Mouse (Mus musculus) liver, embryonic 12.5 days (tissue): Measurements from ENCODE around the gene Arid1b. TPM values are rescaled to one million over a fixed set of nuclear protein-coding genes. Genes with fewer than 3 reads are reported as not detected.
A peak's percentile ranks its signal among the peaks of the same experiment; 100 is the strongest.

Experiments used
- ATAC-seq: fragments of 200-750 bp; cut with Nextera tagmentation; 2 replicates; pipeline ENCODE4 v1.8.0; 2017; ENCODE audit warnings: moderate number of reproducible peaks, mild to moderate bottlenecking, moderate library complexity
- H3K27ac ChIP-seq: fragments of 300-500 bp; sonication (generic); 2 replicates; pipeline ENCODE4 v1.5.1; 2016; ENCODE audit warnings: mild to moderate bottlenecking
- H3K27me3 ChIP-seq: fragments of 300-500 bp; sonication (generic); replicated peaks from 2 replicates; pipeline ENCODE4 v1.6.1; 2016; ENCODE audit warnings: mild to moderate bottlenecking, moderate library complexity
- H3K36me3 ChIP-seq: fragments of 300-500 bp; sonication (generic); 2 replicates; pipeline ENCODE4 v1.6.1; 2016; ENCODE audit warnings: mild to moderate bottlenecking, moderate library complexity
- H3K4me1 ChIP-seq: fragments of 300-500 bp; sonication (generic); 2 replicates; pipeline ENCODE4 v1.6.1; 2016
- H3K4me2 ChIP-seq: fragments of 300-500 bp; sonication (generic); 2 replicates; pipeline ENCODE4 v1.6.1; 2016; ENCODE audit warnings: mild to moderate bottlenecking, moderate library complexity
- H3K4me3 ChIP-seq: fragments of 300-500 bp; sonication (generic); 2 replicates; pipeline ENCODE4 v1.5.1; 2016; ENCODE audit warnings: mild to moderate bottlenecking, moderate library complexity
- H3K9ac ChIP-seq: fragments of 300-500 bp; sonication (generic); 2 replicates; pipeline ENCODE4 v1.6.1; 2016; ENCODE audit warnings: mild to moderate bottlenecking, moderate library complexity
- H3K9me3 ChIP-seq: fragments of 300-500 bp; sonication (generic); replicated peaks from 2 replicates; pipeline ENCODE4 v1.6.1; 2016; ENCODE audit warnings: mild to moderate bottlenecking, moderate library complexity
- WGBS: fragments of 180-500 bp; shearing (Covaris S2); methylation state at CpG from one replicate; pipeline ENCODE4 v1.1.7; 2016; ENCODE audit not compliant: insufficient replicate concordance; 5-methylcytosine and 5-hydroxymethylcytosine counted together
- polyA plus RNA-seq: library from polyadenylated mRNA; unstranded; fragments of >200 nt; fragmentation: Nextera tagmentation; extraction: Ambion mirVana; gene quantifications from 2 replicates; pipeline ENCODE4 v1.2.1, GENCODE M21; 2016

The Arid1b gene
- polyA plus RNA-seq, 1 experiment from 2014 or later = 5.5 TPM

- peak overlapping the region; percentile 99 for H3K27ac ChIP-seq
- H3K36me3 ChIP-seq = no peaks in the 10 kb centered on the region
- H3K27me3 ChIP-seq = no peaks in the 10 kb centered on the region
- peak overlapping the region; percentile 83 for H3K9ac ChIP-seq
- peaks cover 68% of the 10 kb centered on the region for H3K4me1 ChIP-seq
- 30% methylated on average over 3 of the region's 3 CpGs for WGBS
- peak overlapping the region; percentile 86 for H3K4me2 ChIP-seq
- H3K4me3 ChIP-seq = peak overlapping the region; percentile 66
- no peak for ATAC-seq
- H3K9me3 ChIP-seq = no peaks in the 10 kb centered on the region
Measured at GRCm38 (mm10) chr17:5190367-5190766, 196.2 kb downstream of the Arid1b start.

GRCm38 (mm10) chr17:5194157-5194916 is 200.2 kb downstream of the Arid1b start:
- H3K27me3 ChIP-seq = no peaks in the 10 kb centered on the region
- peaks cover 77% of the 10 kb centered on the region for H3K4me1 ChIP-seq
- no peaks in the 10 kb centered on the region for H3K9me3 ChIP-seq
- no peak overlapping the region for H3K9ac ChIP-seq
- WGBS = 74% methylated on average over 8 of the region's 8 CpGs
- no peak for ATAC-seq
- no peak overlapping the region for H3K4me3 ChIP-seq
- 0 out of 2 replicates have a peak overlapping the region, but pooled peaks have one; percentile 8 for H3K27ac ChIP-seq
- no peak overlapping the region for H3K4me2 ChIP-seq
- H3K36me3 ChIP-seq = no peaks in the 10 kb centered on the region

- WGBS = 47% methylated on average over 5 of the region's 5 CpGs
Measured at GRCm38 (mm10) chr17:5195397-5195796, 201.3 kb downstream of the Arid1b start.

GRCm38 (mm10) chr17:5196005-5196404 is 201.9 kb downstream of the Arid1b start:
- no peaks in the 10 kb centered on the region for H3K9me3 ChIP-seq
- no peak overlapping the region for H3K9ac ChIP-seq
- no peak overlapping the region for H3K4me3 ChIP-seq
- no peaks in the 10 kb centered on the region for H3K36me3 ChIP-seq
- H3K4me1 ChIP-seq = peaks cover 71% of the 10 kb centered on the region
- WGBS = 90% methylated on average over 10 of the region's 10 CpGs
- no peak overlapping the region for H3K4me2 ChIP-seq
- H3K27me3 ChIP-seq = no peaks in the 10 kb centered on the region
- no peak for ATAC-seq
- peak overlapping the region; percentile 2; the same call in 1 of the 2 replicates for H3K27ac ChIP-seq

More at GRCm38 (mm10) chr17:5195397-5195796, 201.3 kb downstream of the Arid1b start:
- ATAC-seq = no peak
- no peak overlapping the region for H3K4me3 ChIP-seq
- H3K9ac ChIP-seq = no peak overlapping the region
- no peaks in the 10 kb centered on the region for H3K36me3 ChIP-seq
- H3K9me3 ChIP-seq = no peaks in the 10 kb centered on the region
- no peak overlapping the region for H3K4me2 ChIP-seq
- H3K4me1 ChIP-seq = peaks cover 73% of the 10 kb centered on the region
- H3K27ac ChIP-seq = peak overlapping the region; percentile 2; the same call in 1 of the 2 replicates
- no peaks in the 10 kb centered on the region for H3K27me3 ChIP-seq

- Histone ChIP-seq H3K27ac (no peak overlapping the region), H3K4me3 (no peak overlapping the region), H3K9ac (no peak overlapping the region)
Measured at GRCm38 (mm10) chr17:5196508-5196907, 202.4 kb downstream of the Arid1b start.

GRCm38 (mm10) chr17:5197083-5197482 is 203.0 kb downstream of the Arid1b start:
- WGBS = 76% methylated on average over 2 of the region's 2 CpGs
- Histone ChIP-seq H3K27me3 (no peaks in the 10 kb centered on the region), H3K4me2 (no peak overlapping the region), H3K4me1 (peaks cover 68% of the 10 kb centered on the region), H3K9me3 (no peaks in the 10 kb centered on the region), H3K27ac (peak overlapping the region; percentile 45; the same call in 1 of the 2 replicates), H3K9ac (no peak overlapping the region), H3K4me3 (no peak overlapping the region), H3K36me3 (no peaks in the 10 kb centered on the region)
- no peak for ATAC-seq

More at GRCm38 (mm10) chr17:5196508-5196907, 202.4 kb downstream of the Arid1b start:
- 29% methylated on average over 6 of the region's 6 CpGs for WGBS
- Histone ChIP-seq H3K4me1 (peaks cover 68% of the 10 kb centered on the region), H3K9me3 (no peaks in the 10 kb centered on the region), H3K27me3 (no peaks in the 10 kb centered on the region), H3K36me3 (no peaks in the 10 kb centered on the region), H3K4me2 (no peak overlapping the region)
- ATAC-seq = 0 out of 2 replicates have a peak, but pooled peaks have one; percentile 31

- WGBS = 90% methylated on average over 3 of the region's 3 CpGs
- Histone ChIP-seq H3K27ac (peak overlapping the region; percentile 55), H3K36me3 (no peaks in the 10 kb centered on the region), H3K9me3 (no peaks in the 10 kb centered on the region), H3K4me1 (peaks cover 69% of the 10 kb centered on the region), H3K27me3 (no peaks in the 10 kb centered on the region), H3K4me3 (no peak overlapping the region), H3K9ac (no peak overlapping the region), H3K4me2 (no peak overlapping the region)
- ATAC-seq = no peak
Measured at GRCm38 (mm10) chr17:5197765-5198164, 203.6 kb downstream of the Arid1b start.

GRCm38 (mm10) chr17:5198252-5198651 is 204.1 kb downstream of the Arid1b start:
- Histone ChIP-seq H3K9me3 (no peaks in the 10 kb centered on the region), H3K27me3 (no peaks in the 10 kb centered on the region), H3K36me3 (no peaks in the 10 kb centered on the region), H3K4me3 (no peak overlapping the region), H3K27ac (peak overlapping the region; percentile 55), H3K4me2 (no peak overlapping the region), H3K4me1 (peaks cover 74% of the 10 kb centered on the region), H3K9ac (no peak overlapping the region)
- ATAC-seq = no peak
- 74% methylated on average over 6 of the region's 6 CpGs for WGBS

- no peaks in the 10 kb centered on the region for H3K36me3 ChIP-seq
- ATAC-seq = no peak
- peaks cover 75% of the 10 kb centered on the region for H3K4me1 ChIP-seq
- WGBS = 81% methylated on average over 4 of the region's 4 CpGs
- H3K4me3 ChIP-seq = no peak overlapping the region
- no peak overlapping the region for H3K27ac ChIP-seq
- H3K27me3 ChIP-seq = no peaks in the 10 kb centered on the region
- H3K9ac ChIP-seq = no peak overlapping the region
- H3K9me3 ChIP-seq = no peaks in the 10 kb centered on the region
- H3K4me2 ChIP-seq = no peak overlapping the region
Measured at GRCm38 (mm10) chr17:5198811-5199210, 204.7 kb downstream of the Arid1b start.

GRCm38 (mm10) chr17:5200638-5201037 is 206.5 kb downstream of the Arid1b start:
- no peaks in the 10 kb centered on the region for H3K9me3 ChIP-seq
- H3K9ac ChIP-seq = no peak overlapping the region
- no peaks in the 10 kb centered on the region for H3K27me3 ChIP-seq
- H3K4me2 ChIP-seq = no peak overlapping the region
- H3K27ac ChIP-seq = no peak overlapping the region
- H3K36me3 ChIP-seq = no peaks in the 10 kb centered on the region
- no peak overlapping the region for H3K4me3 ChIP-seq
- peaks cover 66% of the 10 kb centered on the region for H3K4me1 ChIP-seq
- WGBS = 82% methylated on average over 6 of the region's 6 CpGs
- no peak for ATAC-seq

- 55% methylated on average over 6 of the region's 6 CpGs for WGBS
- peak; percentile 62; the same call in 1 of the 2 replicates for ATAC-seq
- Histone ChIP-seq H3K27ac (no peak overlapping the region), H3K4me3 (no peak overlapping the region), H3K9me3 (no peaks in the 10 kb centered on the region), H3K4me1 (peaks cover 56% of the 10 kb centered on the region), H3K4me2 (no peak overlapping the region), H3K36me3 (no peaks in the 10 kb centered on the region), H3K9ac (no peak overlapping the region), H3K27me3 (no peaks in the 10 kb centered on the region)
Measured at GRCm38 (mm10) chr17:5201859-5202598, 207.9 kb downstream of the Arid1b start.

GRCm38 (mm10) chr17:5202756-5203155 is 208.6 kb downstream of the Arid1b start:
- H3K36me3 ChIP-seq = no peaks in the 10 kb centered on the region
- H3K4me1 ChIP-seq = peaks cover 51% of the 10 kb centered on the region

More at GRCm38 (mm10) chr17:5202756-5203155, 208.6 kb downstream of the Arid1b start:
- 83% methylated on average over 5 of the region's 5 CpGs for WGBS
- H3K27me3 ChIP-seq = no peaks in the 10 kb centered on the region
- H3K9me3 ChIP-seq = no peaks in the 10 kb centered on the region
- H3K27ac ChIP-seq = no peak overlapping the region
- ATAC-seq = no peak
- no peak overlapping the region for H3K4me2 ChIP-seq
- H3K9ac ChIP-seq = no peak overlapping the region
- H3K4me3 ChIP-seq = no peak overlapping the region
